9 mouse cellular contexts compared by ENCODE assay signal in genomic region chr6:119057076-119057479, GRCm38 (mm10).
DNase-seq lines count a peak whose midpoint lies in the region; ATAC-seq lines count a peak whose summit lies in the region.
"Had no signal": no experiment of that assay in that cellular context is flagged by ENCODE, and none has a peak within 500 bp of the region (broad histone marks: within the 10 kb centered on the region; RNA-seq: fewer than 3 reads in every experiment).

No protein-coding gene starts in this region.

- peak overlapping the region in 1 of 2 experiments; percentile 49; a peak in 2 of 4 replicates for H3K27ac ChIP-seq in heart, embryonic 14.5 days (replicated peaks in 1 of 2; ENCODE audit: control insufficient read depth in 1 of 2, insufficient read depth in 1 of 2, low read depth in 2 of 2, low read length in 2 of 2)
- H3K27ac ChIP-seq in midbrain, embryonic 14.5 days (replicated peaks; ENCODE audit: low read depth, low read length) = no peak overlapping the region
- H3K27ac ChIP-seq: kidney, postnatal 0 days had no signal

- peaks cover 43 to 72% of the 10 kb centered on the region in 2 experiments for H3K4me1 ChIP-seq in heart, embryonic 14.5 days (ENCODE audit: control insufficient read depth in 2 of 2, insufficient read depth in 2 of 2, low read length in 2 of 2)
- peaks cover 2% of the 10 kb centered on the region; the same call in 1 of the 2 replicates for H3K4me1 ChIP-seq in midbrain, embryonic 14.5 days (ENCODE audit: control insufficient read depth, insufficient read depth, low read length)

- H3K4me3 ChIP-seq in heart, embryonic 14.5 days (ENCODE audit: control insufficient read depth in 1 of 2, insufficient read depth in 1 of 2, low read depth in 1 of 2, low read length in 2 of 2) = no peak overlapping the region
- no peak overlapping the region for H3K4me3 ChIP-seq in midbrain, embryonic 14.5 days (replicated peaks; ENCODE audit: low read depth, low read length)

- peak; percentile 27; the same call in 1 of the 2 replicates for ATAC-seq in heart, embryonic 14.5 days (ENCODE audit: insufficient number of reproducible peaks, insufficient read depth, low FRiP score, low read depth)
- ATAC-seq in midbrain, embryonic 14.5 days (ENCODE audit: low FRiP score, low TSS enrichment) = peak; percentile 34; the same call in 1 of the 2 replicates
- no peak for ATAC-seq in CD4-positive, CD25-positive, alpha-beta regulatory T cell, adult 4 months

- H3K27me3 ChIP-seq in heart, embryonic 14.5 days (ENCODE audit: control insufficient read depth, insufficient read depth, low read length) = no peaks in the 10 kb centered on the region
- H3K27me3 ChIP-seq in midbrain, embryonic 14.5 days (ENCODE audit: control insufficient read depth, insufficient read depth, low read length) = no peaks in the 10 kb centered on the region

- H3K36me3 ChIP-seq in heart, embryonic 14.5 days (ENCODE audit: control insufficient read depth, insufficient read depth, low read length) = peaks cover 47% of the 10 kb centered on the region
- H3K36me3 ChIP-seq in midbrain, embryonic 14.5 days (ENCODE audit: control insufficient read depth, insufficient read depth, low read length) = peaks cover 6% of the 10 kb centered on the region; the same call in 1 of the 2 replicates

- H3K4me2 ChIP-seq in heart, embryonic 14.5 days (ENCODE audit: low read length) = no peak overlapping the region
- H3K4me2 ChIP-seq in midbrain, embryonic 14.5 days (ENCODE audit: low read length) = no peak overlapping the region

- whole genome bisulfite sequencing in heart, embryonic 14.5 days = 47% methylated on average over 15 of the region's 15 CpGs
- 68% methylated on average over 15 of the region's 15 CpGs for WGBS in midbrain, embryonic 14.5 days

- no peak overlapping the region for H3K9ac ChIP-seq in heart, embryonic 14.5 days (ENCODE audit: low read length)
- no peak overlapping the region for H3K9ac ChIP-seq in midbrain, embryonic 14.5 days (replicated peaks; ENCODE audit: low read length)

- no peaks in the 10 kb centered on the region for H3K9me3 ChIP-seq in heart, embryonic 14.5 days (ENCODE audit: control insufficient read depth, low read length)
- H3K9me3 ChIP-seq in midbrain, embryonic 14.5 days (ENCODE audit: control insufficient read depth, low read length) = no peaks in the 10 kb centered on the region

- DNase-seq in cerebellum, adult 11-12 months = peak; percentile 61
- no peak for DNase-seq in cerebellum, adult 11 months
- peak; percentile 28 to 39 for DNase-seq in left cerebral cortex, adult 18-20 months (ENCODE audit: low spot score in 2 of 2)
- DNase-seq in left cerebral cortex, adult 9 months (ENCODE audit: low spot score in 2 of 2) = no peak
- DNase-seq in midbrain, embryonic 14.5 days = peak; percentile 52
- no peak for DNase-seq in ovary, postnatal 10 days (ENCODE audit: low spot score)

Comparison
In these comparisons a context has a peak if more than half of its experiments do, and no peak if none do; other contexts are left out.
1. DNase-seq: peak in cerebellum, adult 11-12 months (single experiment), left cerebral cortex, adult 18-20 months (2 of 2) and midbrain, embryonic 14.5 days (single experiment); none in cerebellum, adult 11 months (single experiment), left cerebral cortex, adult 9 months (0 of 2) and ovary, postnatal 10 days (single experiment).